Mouse (Mus musculus): ENCODE results near the gene Lsm3. TPM values are rescaled to one million over a fixed set of nuclear protein-coding genes. Genes with fewer than 3 reads are reported as not detected.
A peak's percentile ranks its signal among the peaks of the same experiment; 100 is the strongest.
"Not testable (repeated sequence)": the region's sequence is repeated elsewhere in the genome, so short reads cannot be mapped to it uniquely, and the experiment has no call there.

The Lsm3 gene
- 269 and 271 TPM in 2 replicates for polyA plus RNA-seq (2015; fragmentation: Nextera tagmentation; extraction: Ambion mirVana)

GRCm38 (mm10) chr6:91515545-91516449 lies at the start of gene Lsm3, which contains the start of gene Xpc:
Gene Lsm3 (plus strand): TSS chr6:91515928.
Gene Xpc (minus strand): TSS chr6:91515888.
- Histone ChIP-seq H3K27ac (peak within 1 kb of the TSS; percentile 72; the same call in 1 of the 2 replicates), H3K9ac (peak within 1 kb of the TSS; percentile 88), H3K4me1 (peaks cover 26% of the 10 kb centered on the region), H3K4me2 (replicated peaks) (peak within 1 kb of the TSS; percentile 81), H3K36me3 (peaks cover 45% of the 10 kb centered on the region), H3K4me3 (peak within 1 kb of the TSS; percentile 87), H3K9me3 (no peaks in the 10 kb centered on the region), H3K27me3 (no peaks in the 10 kb centered on the region)
- WGBS: under 1% methylated on average over 80 of the region's 80 CpGs
- ATAC-seq (ENCODE audit: low FRiP score, low read depth): peak; percentile 98

- no peak for ATAC-seq (ENCODE audit: low FRiP score, low read depth)
- 94% methylated on average over 1 of the region's 1 CpGs for WGBS
- no peak overlapping the region for H3K27ac ChIP-seq
- peaks cover 7% of the 10 kb centered on the region for H3K4me1 ChIP-seq
- no peak overlapping the region for H3K4me3 ChIP-seq
- H3K9ac ChIP-seq: no peak overlapping the region
- no peaks in the 10 kb centered on the region for H3K27me3 ChIP-seq
- no peaks in the 10 kb centered on the region for H3K9me3 ChIP-seq
- H3K36me3 ChIP-seq: peaks cover 73% of the 10 kb centered on the region
- no peak overlapping the region for H3K4me2 ChIP-seq (replicated peaks)
Measured at GRCm38 (mm10) chr6:91467106-91467505, 48.6 kb upstream of the Lsm3 start.

- Histone ChIP-seq H3K4me3 (no peak overlapping the region), H3K4me2 (replicated peaks) (no peak overlapping the region), H3K27me3 (no peaks in the 10 kb centered on the region), H3K9ac (no peak overlapping the region), H3K27ac (no peak overlapping the region), H3K36me3 (peaks cover 41% of the 10 kb centered on the region), H3K9me3 (no peaks in the 10 kb centered on the region), H3K4me1 (peaks cover 26% of the 10 kb centered on the region)
- WGBS: 89% methylated on average over 2 of the region's 2 CpGs
- ATAC-seq (ENCODE audit: low FRiP score, low read depth): no peak
Measured at GRCm38 (mm10) chr6:91470712-91471111, 45.0 kb upstream of the Lsm3 start.

- not testable (repeated sequence) for ATAC-seq (ENCODE audit: low FRiP score, low read depth); H3K27ac ChIP-seq; H3K27me3 ChIP-seq; H3K9me3 ChIP-seq; H3K9ac ChIP-seq
- 97% methylated on average over 3 of the region's 3 CpGs for whole genome bisulfite sequencing
- Histone ChIP-seq H3K4me1 (peaks cover 26% of the 10 kb centered on the region), H3K36me3 (peaks cover 34% of the 10 kb centered on the region), H3K4me2 (replicated peaks) (0 out of 2 replicates have a peak overlapping the region, but pooled peaks have one; percentile 83), H3K4me3 (0 out of 2 replicates have a peak overlapping the region, but pooled peaks have one; percentile 80)
Measured at GRCm38 (mm10) chr6:91471427-91471826, 44.3 kb upstream of the Lsm3 start.

GRCm38 (mm10) chr6:91472319-91472718 lies 43.4 kb upstream of the Lsm3 start:
- no peak for ATAC-seq (ENCODE audit: low FRiP score, low read depth)
- Histone ChIP-seq H3K9me3 (no peaks in the 10 kb centered on the region), H3K4me3 (peak overlapping the region; percentile 80), H3K27me3 (no peaks in the 10 kb centered on the region), H3K27ac (peak overlapping the region; percentile 83; the same call in 1 of the 2 replicates), H3K4me1 (peaks cover 26% of the 10 kb centered on the region), H3K36me3 (peaks cover 30% of the 10 kb centered on the region), H3K4me2 (replicated peaks) (peak overlapping the region; percentile 83), H3K9ac (peak overlapping the region; percentile 83)
- 19% methylated on average over 6 of the region's 6 CpGs for WGBS

GRCm38 (mm10) chr6:91472868-91473804 lies 42.6 kb upstream of the Lsm3 start, which contains the start of the genes Chchd4 and Tmem43:
Gene Chchd4 (minus strand): TSS chr6:91473546.
Gene Tmem43 (plus strand): TSS chr6:91473703.
- ATAC-seq (ENCODE audit: low FRiP score, low read depth): peak; percentile 96
- H3K36me3 ChIP-seq: peaks cover 31% of the 10 kb centered on the region
- peak within 1 kb of the TSS; percentile 83 for H3K27ac ChIP-seq
- H3K9me3 ChIP-seq: no peaks in the 10 kb centered on the region
- peak within 1 kb of the TSS; percentile 83 for H3K9ac ChIP-seq
- H3K4me2 ChIP-seq (replicated peaks): peak within 1 kb of the TSS; percentile 85
- H3K27me3 ChIP-seq: no peaks in the 10 kb centered on the region
- H3K4me1 ChIP-seq: peaks cover 26% of the 10 kb centered on the region
- peak within 1 kb of the TSS; percentile 80 for H3K4me3 ChIP-seq
- under 1% methylated on average over 72 of the region's 74 CpGs for WGBS

GRCm38 (mm10) chr6:91473805-91474440 lies 41.8 kb upstream of the Lsm3 start:
- Histone ChIP-seq H3K27me3 (no peaks in the 10 kb centered on the region), H3K4me3 (peak overlapping the region; percentile 80), H3K4me1 (peaks cover 26% of the 10 kb centered on the region), H3K36me3 (peaks cover 31% of the 10 kb centered on the region), H3K4me2 (replicated peaks) (peak overlapping the region; percentile 85), H3K9me3 (no peaks in the 10 kb centered on the region), H3K9ac (peak overlapping the region; percentile 82), H3K27ac (peak overlapping the region; percentile 74)
- WGBS: under 1% methylated on average over 27 of the region's 27 CpGs
- peak; percentile 60 for ATAC-seq (ENCODE audit: low FRiP score, low read depth)

GRCm38 (mm10) chr6:91474441-91475190 lies 41.1 kb upstream of the Lsm3 start:
- Histone ChIP-seq H3K4me2 (replicated peaks) (peak overlapping the region; percentile 85), H3K9me3 (no peaks in the 10 kb centered on the region), H3K36me3 (peaks cover 33% of the 10 kb centered on the region), H3K27ac (no peak overlapping the region), H3K4me3 (peak overlapping the region; percentile 80), H3K4me1 (peaks cover 26% of the 10 kb centered on the region), H3K9ac (peak overlapping the region; percentile 82), H3K27me3 (no peaks in the 10 kb centered on the region)
- WGBS: 60% methylated on average over 9 of the region's 9 CpGs
- ATAC-seq (ENCODE audit: low FRiP score, low read depth): no peak

GRCm38 (mm10) chr6:91476541-91476940 lies 39.2 kb upstream of the Lsm3 start:
- H3K27me3 ChIP-seq: no peaks in the 10 kb centered on the region
- H3K4me2 ChIP-seq (replicated peaks): no peak overlapping the region
- no peak for ATAC-seq (ENCODE audit: low FRiP score, low read depth)
- peaks cover 48% of the 10 kb centered on the region for H3K36me3 ChIP-seq
- H3K9ac ChIP-seq: no peak overlapping the region
- H3K4me1 ChIP-seq: peaks cover 24% of the 10 kb centered on the region
- H3K27ac ChIP-seq: no peak overlapping the region
- WGBS: 96% methylated on average over 2 of the region's 2 CpGs
- H3K4me3 ChIP-seq: no peak overlapping the region
- H3K9me3 ChIP-seq: no peaks in the 10 kb centered on the region

GRCm38 (mm10) chr6:91483371-91483770 lies 32.4 kb upstream of the Lsm3 start:
- Histone ChIP-seq H3K36me3 (peaks cover 98% of the 10 kb centered on the region), H3K4me2 (replicated peaks) (no peak overlapping the region), H3K4me3 (no peak overlapping the region), H3K27ac (no peak overlapping the region), H3K4me1 (no peaks in the 10 kb centered on the region), H3K9ac (no peak overlapping the region), H3K27me3 (no peaks in the 10 kb centered on the region), H3K9me3 (no peaks in the 10 kb centered on the region)
- no peak for ATAC-seq (ENCODE audit: low FRiP score, low read depth)
- 92% methylated on average over 2 of the region's 2 CpGs for WGBS
